Mouse (Mus musculus) intestine, postnatal 0 days (tissue): ENCODE measurements around the gene Pcnx3. TPM values are rescaled to one million over a fixed set of nuclear protein-coding genes. Genes with fewer than 3 reads are reported as not detected.
"Not testable (repeated sequence)": the region's sequence is repeated elsewhere in the genome, so short reads cannot be mapped to it uniquely, and the experiment has no call there.

Experiments used
- ATAC-seq: fragments of 200-750 bp; cut with Nextera tagmentation; 2 replicates; pipeline ENCODE4 v1.8.0; 2017; ENCODE audit warnings: mild to moderate bottlenecking, moderate TSS enrichment, moderate library complexity
- H3K27ac ChIP-seq: fragments of 300-500 bp; sonication (generic); 2 replicates; pipeline ENCODE4 v1.5.1; 2014; ENCODE audit warnings: mild to moderate bottlenecking, low read depth, low read length, moderate library complexity
- H3K27me3 ChIP-seq: fragments of 300-500 bp; sonication (generic); replicated peaks from 2 replicates; pipeline ENCODE4 v1.6.1; 2014; ENCODE audit warnings: low read length, mixed read lengths; ENCODE audit not compliant: control insufficient read depth, insufficient read depth
- H3K36me3 ChIP-seq: fragments of 300-500 bp; sonication (generic); 2 replicates; pipeline ENCODE4 v1.6.1; 2014; ENCODE audit warnings: mild to moderate bottlenecking, moderate library complexity; ENCODE audit not compliant: control insufficient read depth, insufficient read depth
- H3K4me1 ChIP-seq: fragments of 300-500 bp; sonication (generic); replicated peaks from 2 replicates; pipeline ENCODE4 v1.6.1; 2014; ENCODE audit warnings: antibody characterized with exemption, low read length, mixed read lengths; ENCODE audit not compliant: control insufficient read depth, insufficient read depth
- H3K4me2 ChIP-seq: fragments of 300-500 bp; sonication (generic); replicated peaks from 2 replicates; pipeline ENCODE4 v1.6.1; 2014; ENCODE audit warnings: low read depth, mild to moderate bottlenecking, moderate library complexity
- H3K4me3 ChIP-seq: fragments of 300-500 bp; sonication (generic); 2 replicates; pipeline ENCODE4 v1.5.1; 2014; ENCODE audit warnings: low read depth, low read length
- H3K9ac ChIP-seq: fragments of 300-500 bp; sonication (generic); 2 replicates; pipeline ENCODE4 v1.6.1; 2014; ENCODE audit warnings: mild to moderate bottlenecking, low read depth, low read length
- H3K9me3 ChIP-seq: fragments of 300-500 bp; sonication (generic); 2 replicates; pipeline ENCODE4 v1.6.1; 2016; ENCODE audit warnings: mixed run types; ENCODE audit not compliant: control insufficient read depth
- CTCF ChIP-seq: sonication (generic); IDR thresholded peaks from 2 replicates; pipeline ENCODE4 v1.5.1; 2016; ENCODE audit warnings: low read depth, mild to moderate bottlenecking, control low read depth, antibody characterized with exemption, moderate library complexity
- WGBS: fragments of 180-500 bp; shearing (Covaris S2); extraction: QIAGEN DNeasy Blood & Tissue Kit; methylation state at CpG from one replicate; pipeline ENCODE4 v1.1.7; 2014; 5-methylcytosine and 5-hydroxymethylcytosine counted together
- polyA plus RNA-seq: library from polyadenylated mRNA; unstranded; fragments of >200 nt; fragmentation: Nextera tagmentation; extraction: Ambion mirVana; gene quantifications from 2 replicates; pipeline ENCODE4 v1.2.1, GENCODE M21; 2015

The Pcnx3 gene
- polyA plus RNA-seq, 1 experiment from 2014 or later = 9.3 TPM

- Histone ChIP-seq H3K36me3 (peaks cover 50% of the 10 kb centered on the region), H3K4me1 (peaks cover 14% of the 10 kb centered on the region), H3K9ac (peak overlapping the region; percentile 86; the same call in 1 of the 2 replicates), H3K27me3 (no peaks in the 10 kb centered on the region), H3K4me2 (peak overlapping the region; percentile 99), H3K27ac (peak overlapping the region; percentile 62), H3K9me3 (no peaks in the 10 kb centered on the region), H3K4me3 (peak overlapping the region; percentile 84)
- whole genome bisulfite sequencing = 60% methylated on average over 10 of the region's 10 CpGs
- ATAC-seq = no peak
- TF ChIP-seq CTCF = no peak
Measured at GRCm38 (mm10) chr19:5692086-5692912, 3.6 kb upstream of the Pcnx3 start.

- TF ChIP-seq CTCF = no peak
- no peaks in the 10 kb centered on the region for H3K9me3 ChIP-seq
- H3K4me2 ChIP-seq = peak overlapping the region; percentile 99
- H3K4me3 ChIP-seq = peak overlapping the region; percentile 84
- 60% methylated on average over 5 of the region's 5 CpGs for WGBS
- ATAC-seq = no peak
- peaks cover 16% of the 10 kb centered on the region for H3K4me1 ChIP-seq
- peaks cover 47% of the 10 kb centered on the region for H3K36me3 ChIP-seq
- H3K27me3 ChIP-seq = no peaks in the 10 kb centered on the region
- peak overlapping the region; percentile 62; the same call in 1 of the 2 replicates for H3K27ac ChIP-seq
- peak overlapping the region; percentile 86; the same call in 1 of the 2 replicates for H3K9ac ChIP-seq
Measured at GRCm38 (mm10) chr19:5691601-5692000, 2.9 kb upstream of the Pcnx3 start.

GRCm38 (mm10) chr19:5690343-5690735 lies 1.6 kb upstream of the Pcnx3 start:
- ATAC-seq = no peak
- Histone ChIP-seq H3K27me3 (no peaks in the 10 kb centered on the region), H3K4me2 (peak overlapping the region; percentile 99), H3K9me3 (no peaks in the 10 kb centered on the region), H3K36me3 (peaks cover 46% of the 10 kb centered on the region), H3K9ac (peak overlapping the region; percentile 86), H3K27ac (peak overlapping the region; percentile 97), H3K4me1 (peaks cover 16% of the 10 kb centered on the region), H3K4me3 (peak overlapping the region; percentile 84)
- TF ChIP-seq CTCF = no peak
- WGBS = 37% methylated on average over 15 of the region's 15 CpGs

GRCm38 (mm10) chr19:5689565-5690342 lies 1.0 kb upstream of the Pcnx3 start:
- TF ChIP-seq CTCF = peak; percentile 14; the same call in 1 of the 2 replicates
- H3K9ac ChIP-seq = peak overlapping the region; percentile 86
- H3K27me3 ChIP-seq = no peaks in the 10 kb centered on the region
- peak overlapping the region; percentile 84 for H3K4me3 ChIP-seq
- peak overlapping the region; percentile 99 for H3K4me2 ChIP-seq
- H3K9me3 ChIP-seq = no peaks in the 10 kb centered on the region
- H3K27ac ChIP-seq = peak overlapping the region; percentile 97
- 3% methylated on average over 42 of the region's 42 CpGs for WGBS
- ATAC-seq = peak; percentile 78
- peaks cover 16% of the 10 kb centered on the region for H3K4me1 ChIP-seq
- peaks cover 46% of the 10 kb centered on the region for H3K36me3 ChIP-seq

- peaks cover 16% of the 10 kb centered on the region for H3K4me1 ChIP-seq
- peak overlapping the region; percentile 84 for H3K4me3 ChIP-seq
- H3K27me3 ChIP-seq = no peaks in the 10 kb centered on the region
- H3K4me2 ChIP-seq = peak overlapping the region; percentile 99
- no peak for TF ChIP-seq CTCF
- ATAC-seq = no peak
- 0% methylated on average over 7 of the region's 7 CpGs for WGBS
- no peaks in the 10 kb centered on the region for H3K9me3 ChIP-seq
- H3K9ac ChIP-seq = peak overlapping the region; percentile 86
- peaks cover 53% of the 10 kb centered on the region for H3K36me3 ChIP-seq
- peak overlapping the region; percentile 97 for H3K27ac ChIP-seq
Measured at GRCm38 (mm10) chr19:5689088-5689428, 350 bp upstream of the Pcnx3 start.

- WGBS = 14% methylated on average over 9 of the region's 9 CpGs
- Histone ChIP-seq H3K27ac (peak overlapping the region; percentile 97; the same call in 1 of the 2 replicates), H3K9ac (peak overlapping the region; percentile 87), H3K36me3 (peaks cover 54% of the 10 kb centered on the region), H3K4me2 (peak overlapping the region; percentile 99), H3K27me3 (no peaks in the 10 kb centered on the region), H3K9me3 (no peaks in the 10 kb centered on the region), H3K4me3 (peak overlapping the region; percentile 84), H3K4me1 (peaks cover 16% of the 10 kb centered on the region)
- TF ChIP-seq CTCF = no peak
- no peak for ATAC-seq
Measured at GRCm38 (mm10) chr19:5687738-5688137, 970 bp downstream of the Pcnx3 start.

- not testable (repeated sequence) for H3K9me3 ChIP-seq, ATAC-seq, H3K27ac ChIP-seq, H3K4me3 ChIP-seq, H3K9ac ChIP-seq, H3K27me3 ChIP-seq, H3K4me2 ChIP-seq
- Histone ChIP-seq H3K36me3 (peaks cover 54% of the 10 kb centered on the region), H3K4me1 (peaks cover 12% of the 10 kb centered on the region; the same call in 1 of the 2 replicates)
- WGBS = 88% methylated on average over 11 of the region's 12 CpGs
Measured at GRCm38 (mm10) chr19:5686954-5687353, 1.8 kb downstream of the Pcnx3 start.
